Mouse (Mus musculus) hindbrain, embryonic 14.5 days (tissue): Measurements from ENCODE around the gene Cenpt. TPM values are rescaled to one million over a fixed set of nuclear protein-coding genes. Genes with fewer than 3 reads are reported as not detected.
A peak's percentile ranks its signal among the peaks of the same experiment; 100 is the strongest.

ENCODE experiments used
- ATAC-seq: fragments of 200-750 bp; cut with Nextera tagmentation; 2 replicates; pipeline ENCODE4 v1.8.0; 2017; ENCODE audit warnings: moderate number of reproducible peaks, mild to moderate bottlenecking, moderate TSS enrichment, moderate library complexity; ENCODE audit not compliant: low FRiP score
- DNase-seq: peaks from one replicate; pipeline ENCODE4 v3.0.0-alpha.2; 2015; ENCODE audit warnings: low spot score
- H3K27ac ChIP-seq: fragments of 300-500 bp; sonication (generic); 2 replicates; pipeline ENCODE4 v1.5.1; 2014; ENCODE audit warnings: mild to moderate bottlenecking, moderate library complexity
- H3K27me3 ChIP-seq: fragments of 300-500 bp; sonication (generic); 2 replicates; pipeline ENCODE4 v1.6.1; 2014; ENCODE audit warnings: mild to moderate bottlenecking, low read length, mixed read lengths; ENCODE audit not compliant: control insufficient read depth, insufficient read depth
- H3K36me3 ChIP-seq: fragments of 300-500 bp; sonication (generic); replicated peaks from 2 replicates; pipeline ENCODE4 v1.6.1; 2014; ENCODE audit not compliant: control insufficient read depth, insufficient read depth
- H3K4me1 ChIP-seq: fragments of 300-500 bp; sonication (generic); replicated peaks from 2 replicates; pipeline ENCODE4 v1.6.1; 2014; ENCODE audit warnings: antibody characterized with exemption, low read length, mixed read lengths; ENCODE audit not compliant: control insufficient read depth, insufficient read depth
- H3K4me2 ChIP-seq: fragments of 300-500 bp; sonication (generic); replicated peaks from 2 replicates; pipeline ENCODE4 v1.6.1; 2014; ENCODE audit warnings: mild to moderate bottlenecking, moderate library complexity
- H3K4me3 ChIP-seq: fragments of 300-500 bp; sonication (generic); replicated peaks from 2 replicates; pipeline ENCODE4 v1.5.1; 2014; ENCODE audit warnings: mild to moderate bottlenecking, low read length
- H3K9ac ChIP-seq: fragments of 300-500 bp; sonication (generic); 2 replicates; pipeline ENCODE4 v1.6.1; 2014
- H3K9me3 ChIP-seq: fragments of 300-500 bp; sonication (generic); 2 replicates; pipeline ENCODE4 v1.6.1; 2016; ENCODE audit warnings: low read length; ENCODE audit not compliant: control insufficient read depth
- WGBS: fragments of 180-500 bp; shearing (Covaris S2); extraction: QIAGEN DNeasy Blood & Tissue Kit; methylation state at CpG from one replicate; pipeline ENCODE4 v1.1.7; 2014; 5-methylcytosine and 5-hydroxymethylcytosine counted together
- polyA plus RNA-seq: library from polyadenylated mRNA; unstranded; fragments of >200 nt; fragmentation: Nextera tagmentation; extraction: Ambion mirVana; gene quantifications from 2 replicates; pipeline ENCODE4 v1.2.1, GENCODE M21; 2014

The Cenpt gene
- 46.3 and 51.7 TPM in 2 replicates for polyA plus RNA-seq

GRCm38 (mm10) chr8:105853178-105853577 is at the start of gene Cenpt:
Gene Cenpt, minus strand, starts transcription at chr8:105853278.
- Histone ChIP-seq H3K4me3 (0 out of 2 replicates have a peak within 1 kb of the TSS, but pooled peaks have one; percentile 77), H3K9ac (no peak within 1 kb of the TSS), H3K4me2 (no peak within 1 kb of the TSS), H3K4me1 (peaks cover 36% of the 10 kb centered on the region), H3K27ac (no peak within 1 kb of the TSS), H3K27me3 (no peaks in the 10 kb centered on the region), H3K9me3 (no peaks in the 10 kb centered on the region), H3K36me3 (peaks cover 17% of the 10 kb centered on the region)
- WGBS = 94% methylated on average over 3 of the region's 3 CpGs
- DNase-seq (no peak), ATAC-seq (no peak)

DNA sequence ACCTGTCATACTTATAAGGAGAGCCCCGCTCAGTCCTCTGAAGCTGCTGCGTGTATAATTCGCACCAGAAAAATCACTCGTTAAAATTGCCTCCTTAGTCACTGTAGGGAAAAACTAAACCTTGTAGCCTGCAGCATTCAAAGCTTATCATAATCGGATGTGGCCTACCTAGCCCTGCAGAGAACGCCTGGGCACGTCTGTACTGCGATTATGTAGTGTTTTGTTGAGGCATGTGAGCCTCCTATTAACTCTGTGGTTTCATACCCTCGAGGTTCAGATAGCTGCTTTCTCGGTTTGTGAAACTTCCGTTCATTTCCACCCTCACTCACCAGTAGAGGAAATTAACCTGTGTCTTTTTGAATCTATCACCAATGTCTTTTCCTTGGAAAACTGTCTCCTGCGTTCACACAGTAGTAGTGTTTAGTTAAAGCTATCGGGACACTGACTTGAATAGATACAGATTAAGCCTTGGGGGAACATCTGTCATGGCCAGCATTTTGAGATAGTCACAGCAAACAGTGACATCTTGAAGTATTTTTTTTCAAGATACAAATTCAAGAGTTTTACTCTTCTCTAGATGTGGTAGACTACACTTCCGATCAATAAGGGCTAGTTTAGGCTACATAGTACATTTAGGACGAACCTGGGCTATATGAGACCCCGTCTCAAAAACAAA is 48.0 kb upstream of the Cenpt start:
- 40% methylated on average over 16 of the region's 16 CpGs for WGBS
- Histone ChIP-seq H3K27me3 (no peaks in the 10 kb centered on the region), H3K4me1 (peaks cover 6% of the 10 kb centered on the region; the same call in 1 of the 2 replicates), H3K4me2 (peak overlapping the region; percentile 70), H3K27ac (peak overlapping the region; percentile 89), H3K36me3 (0 out of 2 replicates have a peak, but pooled peaks cover 5% of the 10 kb centered on the region), H3K9me3 (no peaks in the 10 kb centered on the region), H3K9ac (peak overlapping the region; percentile 98), H3K4me3 (peak overlapping the region; percentile 84)
- no peak for ATAC-seq
- DNase-seq = no peak

DNA sequence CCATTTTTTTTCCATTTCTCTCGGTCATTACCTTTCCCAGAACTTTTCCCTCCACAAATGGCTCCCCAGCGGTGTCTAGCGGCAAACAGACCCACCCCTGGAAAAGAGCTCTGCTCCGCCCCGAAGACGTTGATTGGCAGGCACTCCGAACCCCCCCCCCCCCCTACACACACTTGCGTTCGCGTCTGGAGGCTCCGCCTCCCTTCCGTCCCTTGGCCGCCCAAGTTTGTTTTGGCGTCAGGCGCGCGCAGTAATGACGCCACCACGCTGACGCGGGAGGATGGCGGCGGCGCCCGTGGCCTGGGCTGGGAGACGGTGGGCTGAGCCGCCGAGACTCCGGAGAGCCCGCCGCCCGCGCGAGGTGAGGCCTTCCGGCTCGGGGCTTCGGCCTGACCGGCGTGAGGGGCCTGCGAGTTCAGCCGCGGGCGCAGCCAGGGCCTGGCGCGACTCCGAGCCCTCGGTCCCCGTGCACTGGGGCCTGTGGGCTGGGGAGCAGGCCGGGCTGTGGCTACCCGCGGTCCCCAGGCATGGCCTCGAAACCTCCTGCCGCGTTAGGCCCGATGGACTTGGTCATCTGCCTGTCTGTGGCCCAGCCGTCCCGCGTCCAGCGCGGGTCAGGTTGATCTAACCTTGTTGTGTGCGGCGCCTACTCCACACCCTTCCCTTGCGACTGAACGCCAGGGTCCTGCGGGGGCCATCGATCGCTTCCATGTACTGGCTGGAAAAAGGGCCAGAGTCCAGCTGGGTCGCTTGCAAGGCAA is 47.3 kb upstream of the Cenpt start, which contains the start of gene Pskh1:
Pskh1 (plus strand) TSS at position 262 of the 761 bp plus-strand sequence.
- H3K4me1 ChIP-seq = peaks cover 6% of the 10 kb centered on the region; the same call in 1 of the 2 replicates
- under 1% methylated on average over 68 of the region's 68 CpGs for WGBS
- H3K4me2 ChIP-seq = peak within 1 kb of the TSS; percentile 70
- DNase-seq (peak; percentile 96), ATAC-seq (peak; percentile 95)
- H3K4me3 ChIP-seq = peak within 1 kb of the TSS; percentile 84
- no peaks in the 10 kb centered on the region for H3K27me3 ChIP-seq
- peak within 1 kb of the TSS; percentile 98 for H3K9ac ChIP-seq
- H3K36me3 ChIP-seq = 0 out of 2 replicates have a peak, but pooled peaks cover 2% of the 10 kb centered on the region
- H3K27ac ChIP-seq = peak within 1 kb of the TSS; percentile 89
- no peaks in the 10 kb centered on the region for H3K9me3 ChIP-seq

GRCm38 (mm10) chr8:105897801-105898480 is 44.9 kb upstream of the Cenpt start:
- 86% methylated on average over 9 of the region's 9 CpGs for WGBS
- H3K9ac ChIP-seq = no peak overlapping the region
- H3K27ac ChIP-seq = no peak overlapping the region
- H3K4me1 ChIP-seq = peaks cover 11% of the 10 kb centered on the region; the same call in 1 of the 2 replicates
- no peak for DNase-seq
- no peaks in the 10 kb centered on the region for H3K9me3 ChIP-seq
- no peak overlapping the region for H3K4me2 ChIP-seq
- no peaks in the 10 kb centered on the region for H3K27me3 ChIP-seq
- H3K4me3 ChIP-seq = no peak overlapping the region
- ATAC-seq = no peak
- peaks cover 12% of the 10 kb centered on the region; the same call in 1 of the 2 replicates for H3K36me3 ChIP-seq

- Histone ChIP-seq H3K9me3 (no peaks in the 10 kb centered on the region), H3K4me3 (no peak within 1 kb of the TSS), H3K4me2 (peak within 1 kb of the TSS; percentile 21; the same call in 1 of the 2 replicates), H3K36me3 (peaks cover 57% of the 10 kb centered on the region), H3K4me1 (0 out of 2 replicates have a peak, but pooled peaks cover 4% of the 10 kb centered on the region), H3K27me3 (no peaks in the 10 kb centered on the region), H3K9ac (no peak within 1 kb of the TSS; the same call in 1 of the 2 replicates), H3K27ac (0 out of 2 replicates have a peak within 1 kb of the TSS, but pooled peaks have one; percentile 26)
- 6% methylated on average over 11 of the region's 11 CpGs for WGBS
- ATAC-seq = peak; percentile 85
- peak; percentile 71 for DNase-seq
These were observed 40.3 kb upstream of the Cenpt start, which contains the start of gene Nrn1l for GRCm38 (mm10) chr8:105893339-105893738. Gene Nrn1l, plus strand, starts transcription at chr8:105893567.

- Histone ChIP-seq H3K4me1 (0 out of 2 replicates have a peak, but pooled peaks cover 4% of the 10 kb centered on the region), H3K9ac (no peak overlapping the region), H3K4me3 (no peak overlapping the region), H3K9me3 (no peaks in the 10 kb centered on the region), H3K36me3 (peaks cover 66% of the 10 kb centered on the region), H3K4me2 (no peak overlapping the region), H3K27ac (no peak overlapping the region), H3K27me3 (no peaks in the 10 kb centered on the region)
- 90% methylated on average over 6 of the region's 6 CpGs for WGBS
- ATAC-seq (no peak), DNase-seq (no peak)
These were observed 39.4 kb upstream of the Cenpt start for GRCm38 (mm10) chr8:105892432-105892831.

- ATAC-seq (no peak), DNase-seq (no peak)
- no peaks in the 10 kb centered on the region for H3K27me3 ChIP-seq
- 94% methylated on average over 6 of the region's 6 CpGs for WGBS
- H3K9ac ChIP-seq = no peak overlapping the region
- no peaks in the 10 kb centered on the region for H3K9me3 ChIP-seq
- H3K4me1 ChIP-seq = 0 out of 2 replicates have a peak, but pooled peaks cover 4% of the 10 kb centered on the region
- H3K4me3 ChIP-seq = no peak overlapping the region
- no peak overlapping the region for H3K27ac ChIP-seq
- peaks cover 82% of the 10 kb centered on the region for H3K36me3 ChIP-seq
- no peak overlapping the region for H3K4me2 ChIP-seq
These were observed 37.8 kb upstream of the Cenpt start for GRCm38 (mm10) chr8:105890870-105891269.

DNA sequence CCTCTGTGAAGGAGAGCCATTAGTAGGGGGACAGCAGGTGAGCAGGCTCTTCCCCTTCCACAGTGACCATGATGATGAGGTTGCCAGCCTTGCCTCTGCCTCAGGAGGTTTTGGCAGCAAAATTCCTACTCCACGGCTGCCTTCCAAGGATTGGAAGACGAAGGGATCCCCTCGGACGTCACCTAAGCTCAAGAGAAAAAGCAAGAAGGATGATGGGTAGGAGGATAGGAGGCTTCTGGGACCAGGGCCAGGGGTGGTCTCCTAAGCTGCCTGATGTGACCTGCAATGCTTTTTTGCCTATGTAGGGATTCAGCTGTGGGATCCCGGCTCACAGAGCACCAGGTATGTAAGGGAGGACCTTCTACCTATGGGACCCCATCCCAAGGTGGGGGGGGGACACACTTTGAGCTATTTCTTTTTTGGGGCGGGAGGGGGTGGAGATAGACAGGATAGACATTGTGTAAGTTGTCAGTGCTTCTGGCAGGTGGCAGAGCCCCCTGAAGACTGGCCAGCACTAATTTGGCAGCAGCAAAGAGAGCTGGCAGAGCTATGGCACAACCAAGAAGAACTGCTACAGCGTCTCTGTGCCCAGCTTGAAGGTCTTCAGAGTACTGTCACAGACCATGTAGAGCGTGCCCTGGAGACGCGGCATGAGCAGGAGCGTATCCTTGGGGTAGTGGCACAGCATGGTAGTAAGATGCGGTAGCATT is 36.8 kb upstream of the Cenpt start:
- H3K4me2 ChIP-seq = no peak overlapping the region
- ATAC-seq (no peak), DNase-seq (no peak)
- H3K4me3 ChIP-seq = no peak overlapping the region
- 0 out of 2 replicates have a peak, but pooled peaks cover 4% of the 10 kb centered on the region for H3K4me1 ChIP-seq
- no peak overlapping the region for H3K9ac ChIP-seq
- no peak overlapping the region for H3K27ac ChIP-seq
- no peaks in the 10 kb centered on the region for H3K27me3 ChIP-seq
- peaks cover 89% of the 10 kb centered on the region for H3K36me3 ChIP-seq
- no peaks in the 10 kb centered on the region for H3K9me3 ChIP-seq
- WGBS = 96% methylated on average over 12 of the region's 12 CpGs
